Mouse (Mus musculus) hindlimb bud, embryonic 11.5 days (tissue): ENCODE measurements around the gene Lrrc18.

Experiments
- DNase-seq: peaks from one replicate; pipeline ENCODE4 v3.0.0-alpha.2; 2012; ENCODE audit warnings: low read depth, low spot score; ENCODE audit errors: extremely low spot score

The Lrrc18 gene

GRCm38 (mm10) chr14:32991082-32991481 lies at the start of gene Lrrc18:
Gene Lrrc18, plus strand, starts transcription at chr14:32991382.
- DNase-seq, result no peak

- DNase-seq, result no peak
Observed at GRCm38 (mm10) chr14:32947512-32947911, 43.7 kb upstream of the Lrrc18 start.

- DNase-seq, result no peak
Observed at GRCm38 (mm10) chr14:32950312-32951301, 40.6 kb upstream of the Lrrc18 start.

GRCm38 (mm10) chr14:32956486-32956885 lies 34.7 kb upstream of the Lrrc18 start:
- DNase-seq, result no peak

- no peak for DNase-seq
Observed at GRCm38 (mm10) chr14:32958671-32959070, 32.5 kb upstream of the Lrrc18 start.

GRCm38 (mm10) chr14:32960481-32960880 lies 30.7 kb upstream of the Lrrc18 start:
- DNase-seq, result no peak

GRCm38 (mm10) chr14:32964742-32965141 lies 26.4 kb upstream of the Lrrc18 start:
- DNase-seq, result no peak

GRCm38 (mm10) chr14:32970700-32971099 lies 20.5 kb upstream of the Lrrc18 start:
- no peak for DNase-seq

- no peak for DNase-seq
Observed at GRCm38 (mm10) chr14:32984176-32984738, 6.9 kb upstream of the Lrrc18 start.

- peak; percentile 20 for DNase-seq
Observed at GRCm38 (mm10) chr14:32986659-32987058, 4.5 kb upstream of the Lrrc18 start.

- DNase-seq, result peak; percentile 10
Observed at GRCm38 (mm10) chr14:32994954-32995636, 3.9 kb downstream of the Lrrc18 start.

GRCm38 (mm10) chr14:32999511-32999910 lies 8.3 kb downstream of the Lrrc18 start:
- no peak for DNase-seq

- no peak for DNase-seq
Observed at GRCm38 (mm10) chr14:33000112-33000979, 9.2 kb downstream of the Lrrc18 start.

- no peak for DNase-seq
Observed at GRCm38 (mm10) chr14:33005114-33005513, 13.9 kb downstream of the Lrrc18 start.

- no peak for DNase-seq
Observed at GRCm38 (mm10) chr14:33007638-33008037, 16.5 kb downstream of the Lrrc18 start.

- DNase-seq, result no peak
Observed at GRCm38 (mm10) chr14:33019050-33019449, 27.9 kb downstream of the Lrrc18 start.

- no peak for DNase-seq
Observed at GRCm38 (mm10) chr14:33019606-33020005, 28.4 kb downstream of the Lrrc18 start.

GRCm38 (mm10) chr14:33030849-33031248 lies 39.7 kb downstream of the Lrrc18 start:
- no peak for DNase-seq

GRCm38 (mm10) chr14:33033424-33033823 lies 42.2 kb downstream of the Lrrc18 start:
- DNase-seq, result no peak

GRCm38 (mm10) chr14:33035386-33035785 lies 44.2 kb downstream of the Lrrc18 start:
- DNase-seq, result no peak

- no peak for DNase-seq
Observed at GRCm38 (mm10) chr14:33036811-33037210, 45.6 kb downstream of the Lrrc18 start.
